Mouse (Mus musculus) cerebellum, postnatal 10 days (tissue): ENCODE results near the gene Apbb2.

Experiments used
- DNase-seq, 2 experiments: peaks; one replicate each; pipeline ENCODE4 v3.0.0; 2021; ENCODE audit warnings: mixed read lengths in 2 of 2

Apbb2 gene

GRCm38 (mm10) chr5:66618597-66618996 is at the start of gene Apbb2:
TSS of gene Apbb2 (minus strand) at chr5:66618784.
- peak; percentile 96 to 98 for DNase-seq

- DNase-seq: peak; percentile 26 to 40
Observed at GRCm38 (mm10) chr5:66654220-66654619, 35.6 kb upstream of the Apbb2 start.

GRCm38 (mm10) chr5:66647504-66647903 is 28.9 kb upstream of the Apbb2 start:
- DNase-seq: no peak

GRCm38 (mm10) chr5:66643260-66643659 is 24.7 kb upstream of the Apbb2 start:
- DNase-seq: no peak

- DNase-seq: no peak
Observed at GRCm38 (mm10) chr5:66642156-66642555, 23.6 kb upstream of the Apbb2 start.

GRCm38 (mm10) chr5:66635459-66636079 is 17.0 kb upstream of the Apbb2 start:
- DNase-seq: no peak

- no peak for DNase-seq
Observed at GRCm38 (mm10) chr5:66627805-66628204, 9.2 kb upstream of the Apbb2 start.

- peak; percentile 93 to 95 for DNase-seq
Observed at GRCm38 (mm10) chr5:66620191-66620625, 1.6 kb upstream of the Apbb2 start.

GRCm38 (mm10) chr5:66619675-66620074 is 1.1 kb upstream of the Apbb2 start:
- DNase-seq: no peak

GRCm38 (mm10) chr5:66619195-66619594 is 611 bp upstream of the Apbb2 start:
- DNase-seq: peak; percentile 31 to 45

- DNase-seq: peak; percentile 70 to 71
Observed at GRCm38 (mm10) chr5:66617921-66618460, 593 bp downstream of the Apbb2 start.

GRCm38 (mm10) chr5:66614940-66615339 is 3.6 kb downstream of the Apbb2 start:
- no peak for DNase-seq

GRCm38 (mm10) chr5:66613725-66614124 is 4.9 kb downstream of the Apbb2 start:
- DNase-seq: no peak

GRCm38 (mm10) chr5:66612964-66613363 is 5.6 kb downstream of the Apbb2 start:
- peak in 1 of 2 experiments; percentile 51 for DNase-seq

- no peak for DNase-seq
Observed at GRCm38 (mm10) chr5:66611851-66612250, 6.7 kb downstream of the Apbb2 start.

- DNase-seq: no peak
Observed at GRCm38 (mm10) chr5:66611361-66611760, 7.2 kb downstream of the Apbb2 start.

GRCm38 (mm10) chr5:66610270-66610669 is 8.3 kb downstream of the Apbb2 start:
- DNase-seq: no peak

GRCm38 (mm10) chr5:66609306-66609705 is 9.3 kb downstream of the Apbb2 start:
- peak; percentile 35 for DNase-seq

GRCm38 (mm10) chr5:66607801-66608200 is 10.8 kb downstream of the Apbb2 start:
- DNase-seq: no peak

GRCm38 (mm10) chr5:66607201-66607600 is 11.4 kb downstream of the Apbb2 start:
- DNase-seq: no peak

GRCm38 (mm10) chr5:66605636-66606035 is 12.9 kb downstream of the Apbb2 start:
- DNase-seq: peak; percentile 59 to 61

- DNase-seq: no peak
Observed at GRCm38 (mm10) chr5:66604423-66604822, 14.2 kb downstream of the Apbb2 start.

GRCm38 (mm10) chr5:66603746-66604145 is 14.8 kb downstream of the Apbb2 start:
- DNase-seq: no peak

- no peak for DNase-seq
Observed at GRCm38 (mm10) chr5:66603223-66603622, 15.4 kb downstream of the Apbb2 start.
